Mouse (Mus musculus) megakaryocyte, embryonic 14.5 days (primary cell): ENCODE measurements at regions not wholly inside any gene's neighbourhood (a gene's known extent, or its start where the extent isn't known, plus 50 kb on each side); places are given as distances from the start of the nearest gene placed in this dataset.
"Not testable (repeated sequence)": the region's sequence is repeated elsewhere in the genome, so short reads cannot be mapped to it uniquely, and the experiment has no call there.

Experiments used
- H3K27me3 ChIP-seq: replicated peaks from 2 replicates; pipeline ENCODE3; 2012; ENCODE audit warnings: inconsistent platforms
- H3K36me3 ChIP-seq: replicated peaks from 2 replicates; pipeline ENCODE3; 2012; ENCODE audit warnings: low read length, inconsistent platforms, mixed read lengths
- H3K4me1 ChIP-seq: 2 replicates; pipeline ENCODE4 v1.6.1; 2012; ENCODE audit warnings: inconsistent platforms
- H3K4me3 ChIP-seq: replicated peaks from 2 replicates; pipeline ENCODE3; 2012; ENCODE audit warnings: moderate library complexity, mild to moderate bottlenecking, inconsistent platforms
- H3K9me3 ChIP-seq: 2 replicates; pipeline ENCODE4 v1.6.1; 2012; ENCODE audit warnings: inconsistent platforms
- FLI1 ChIP-seq: IDR thresholded peaks from 2 replicates; pipeline ENCODE4 v1.6.1; 2012; ENCODE audit warnings: low read length, inconsistent platforms, mixed read lengths
- GATA1 ChIP-seq: IDR thresholded peaks from 3 replicates; pipeline ENCODE4 v1.6.1; 2012; ENCODE audit warnings: mixed read lengths, low read length, inconsistent platforms, borderline replicate concordance

DNA sequence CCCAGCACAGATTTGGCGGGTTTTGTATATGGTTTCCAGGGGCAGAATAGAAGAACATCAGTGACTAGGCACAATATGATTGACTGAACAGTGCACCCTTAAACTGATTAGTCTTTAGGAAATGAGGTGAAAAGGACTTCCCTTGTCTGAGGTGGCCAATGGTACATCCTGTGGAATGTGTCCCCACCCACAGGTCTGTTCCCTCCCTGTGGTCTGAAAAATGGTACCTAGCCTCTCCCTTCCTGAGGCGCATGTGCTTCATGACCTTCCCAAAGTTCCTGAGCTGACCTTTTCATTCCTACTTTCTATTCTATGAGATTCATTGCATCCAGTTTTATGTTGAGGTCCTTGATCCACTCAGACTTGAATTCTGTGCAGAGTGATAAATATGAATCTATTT is 76.0 kb downstream of the Zfp97 start:
- not testable (repeated sequence) for H3K27me3 ChIP-seq, H3K36me3 ChIP-seq, H3K4me3 ChIP-seq, H3K4me1 ChIP-seq
- peaks cover 20% of the 10 kb centered on the region for H3K9me3 ChIP-seq

DNA sequence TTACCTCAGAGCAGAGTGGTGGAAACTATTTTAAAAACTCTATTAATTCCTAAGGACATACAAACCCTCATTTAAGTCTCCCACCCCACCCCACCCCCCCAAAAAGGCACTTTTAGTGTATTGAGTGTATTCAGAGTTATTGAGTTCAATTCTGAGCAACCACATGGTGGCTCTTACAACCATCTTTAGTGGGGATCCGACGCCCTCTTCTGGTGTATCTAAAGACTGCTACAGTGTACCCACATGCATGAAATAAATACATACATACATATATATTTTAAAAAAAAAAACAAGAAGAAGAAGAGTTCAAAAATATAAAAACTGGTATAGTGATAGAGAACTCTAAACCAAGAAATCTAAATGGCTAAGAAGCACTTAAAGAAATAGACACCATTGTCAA is 107.9 kb downstream of the Zfp97 start:
- Histone ChIP-seq H3K9me3 (peaks cover 11% of the 10 kb centered on the region; the same call in 1 of the 2 replicates), H3K36me3 (no peaks in the 10 kb centered on the region), H3K4me3 (no peak overlapping the region), H3K4me1 (no peaks in the 10 kb centered on the region), H3K27me3 (no peaks in the 10 kb centered on the region)
- no peak for TF ChIP-seq GATA1
- TF ChIP-seq FLI1, result no peak

DNA sequence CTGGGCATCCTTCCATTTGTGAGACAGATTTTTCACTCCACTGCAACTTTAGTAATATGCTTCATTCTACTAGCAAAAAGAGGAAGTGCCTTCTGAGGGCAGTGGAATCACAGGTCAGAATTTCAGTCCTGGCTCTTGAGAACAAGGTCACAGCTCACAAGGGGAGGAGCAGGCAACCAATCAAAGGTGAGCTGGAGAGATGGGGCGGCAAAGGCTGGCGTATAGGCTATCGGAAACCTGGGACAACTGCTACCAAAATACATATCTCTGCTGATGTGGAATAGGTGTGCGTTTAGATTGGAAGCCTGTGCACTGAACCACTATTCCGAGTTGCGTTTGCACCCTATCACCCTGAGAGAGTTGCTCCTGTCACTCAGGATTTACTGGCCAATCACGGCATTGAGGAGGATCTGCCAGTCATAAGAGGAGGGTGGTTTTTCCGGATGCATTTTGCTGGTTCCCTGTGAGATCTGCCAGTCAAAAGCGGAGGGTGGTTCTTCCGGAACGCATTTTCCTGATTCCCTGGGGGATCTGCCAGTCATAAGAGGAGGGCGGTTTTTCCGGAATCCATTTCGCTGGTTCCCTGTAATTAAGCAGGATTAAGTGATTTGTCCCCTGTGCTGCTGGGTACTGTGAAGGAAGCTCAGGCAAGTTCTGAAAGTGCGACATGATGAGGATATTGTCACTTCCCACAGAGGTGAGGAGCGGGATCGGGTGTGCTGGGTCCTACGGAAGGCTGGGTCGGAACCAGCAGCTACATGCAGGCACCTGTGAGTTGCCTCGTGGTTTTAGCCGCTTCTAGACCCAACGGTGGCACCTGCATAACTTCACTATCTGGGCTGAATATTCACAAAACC is 113.3 kb downstream of the Zfp97 start:
- peak overlapping the region; percentile 92 for H3K4me3 ChIP-seq
- H3K36me3 ChIP-seq, H3K4me1 ChIP-seq, H3K27me3 ChIP-seq, H3K9me3 ChIP-seq: not testable (repeated sequence)

DNA sequence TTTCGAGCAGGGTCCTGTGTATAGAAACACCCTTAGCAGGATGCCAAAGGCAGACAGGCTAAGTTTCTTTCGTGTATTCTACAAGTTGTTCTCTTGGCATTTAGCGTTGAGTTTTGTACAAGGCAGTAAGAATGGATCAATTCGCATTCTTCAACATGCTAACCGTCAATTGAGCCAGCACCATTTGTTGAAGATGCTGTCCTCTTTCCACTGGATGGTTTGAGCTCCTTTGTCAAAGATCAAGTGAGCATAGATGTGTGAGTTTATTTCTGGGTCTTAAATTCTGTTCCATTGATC is 113.9 kb downstream of the Zfp97 start:
- H3K9me3 ChIP-seq, H3K4me1 ChIP-seq, H3K27me3 ChIP-seq, H3K36me3 ChIP-seq: not testable (repeated sequence)
- peak overlapping the region; percentile 91 for H3K4me3 ChIP-seq
